Mouse (Mus musculus) limb, embryonic 11.5 days (tissue): Measurements from ENCODE around the gene Tex38. TPM values are rescaled to one million over a fixed set of nuclear protein-coding genes. Genes with fewer than 3 reads are reported as not detected.

Experiments used
- ATAC-seq: fragments of 200-750 bp; cut with Nextera tagmentation; 2 replicates; pipeline ENCODE4 v1.8.0; 2017; ENCODE audit warnings: low read depth; ENCODE audit not compliant: insufficient number of reproducible peaks, low FRiP score, low TSS enrichment
- DNase-seq: peaks from one replicate; pipeline ENCODE4 v3.0.0-alpha.2; 2015; ENCODE audit warnings: low spot score
- H3K27ac ChIP-seq: fragments of 300-500 bp; sonication (generic); replicated peaks from 2 replicates; pipeline ENCODE4 v1.5.1; 2014; ENCODE audit warnings: low read depth, mild to moderate bottlenecking, low read length
- H3K27me3 ChIP-seq: fragments of 300-500 bp; sonication (generic); 2 replicates; pipeline ENCODE4 v1.6.1; 2014; ENCODE audit warnings: mild to moderate bottlenecking, low read length, mixed read lengths; ENCODE audit not compliant: control insufficient read depth, insufficient read depth
- H3K36me3 ChIP-seq: fragments of 300-500 bp; sonication (generic); 2 replicates; pipeline ENCODE4 v1.6.1; 2014; ENCODE audit warnings: mild to moderate bottlenecking, low read length, moderate library complexity, mixed read lengths; ENCODE audit not compliant: control insufficient read depth, insufficient read depth
- H3K4me1 ChIP-seq: fragments of 300-500 bp; sonication (generic); 2 replicates; pipeline ENCODE4 v1.6.1; 2014; ENCODE audit warnings: low read length, mixed read lengths; ENCODE audit not compliant: control insufficient read depth, insufficient read depth
- H3K4me2 ChIP-seq: fragments of 300-500 bp; sonication (generic); 2 replicates; pipeline ENCODE4 v1.6.1; 2014; ENCODE audit warnings: low read depth, mild to moderate bottlenecking, moderate library complexity; ENCODE audit not compliant: severe bottlenecking
- H3K4me3 ChIP-seq: fragments of 300-500 bp; sonication (generic); 2 replicates; pipeline ENCODE4 v1.5.1; 2014; ENCODE audit warnings: low read depth, low read length
- H3K9ac ChIP-seq: fragments of 300-500 bp; sonication (generic); 2 replicates; pipeline ENCODE4 v1.6.1; 2014; ENCODE audit warnings: mild to moderate bottlenecking, low read length
- H3K9me3 ChIP-seq: fragments of 300-500 bp; sonication (generic); 2 replicates; pipeline ENCODE4 v1.6.1; 2016; ENCODE audit warnings: low read length; ENCODE audit not compliant: control insufficient read depth
- WGBS: fragments of 180-500 bp; shearing (Covaris S2); extraction: QIAGEN DNeasy Blood & Tissue Kit; methylation state at CpG from one replicate; pipeline ENCODE4 v1.1.7; 2014; 5-methylcytosine and 5-hydroxymethylcytosine counted together
- polyA plus RNA-seq: library from polyadenylated mRNA; unstranded; fragments of >200 nt; fragmentation: Nextera tagmentation; extraction: Ambion mirVana; gene quantifications from 2 replicates; pipeline ENCODE4 v1.2.1, GENCODE M21; 2014

The Tex38 gene
- polyA plus RNA-seq, 1 experiment from 2014 or later = 0.32 TPM

- Histone ChIP-seq H3K36me3 (no peaks in the 10 kb centered on the region), H3K4me1 (peaks cover 5% of the 10 kb centered on the region; the same call in 1 of the 2 replicates), H3K9ac (no peak overlapping the region), H3K4me2 (no peak overlapping the region), H3K9me3 (no peaks in the 10 kb centered on the region), H3K4me3 (no peak overlapping the region), H3K27me3 (no peaks in the 10 kb centered on the region), H3K27ac (no peak overlapping the region)
- no peak for DNase-seq
- no peak for ATAC-seq
- WGBS = 79% methylated on average over 5 of the region's 5 CpGs
These were observed 47.1 kb downstream of the Tex38 start for GRCm38 (mm10) chr4:115733746-115734145.

- no peaks in the 10 kb centered on the region for H3K9me3 ChIP-seq
- 63% methylated on average over 3 of the region's 3 CpGs for WGBS
- no peaks in the 10 kb centered on the region for H3K4me1 ChIP-seq
- no peak overlapping the region for H3K4me2 ChIP-seq
- no peaks in the 10 kb centered on the region for H3K27me3 ChIP-seq
- DNase-seq = peak; percentile 14
- H3K9ac ChIP-seq = no peak overlapping the region
- no peak overlapping the region for H3K27ac ChIP-seq
- no peak for ATAC-seq
- no peaks in the 10 kb centered on the region for H3K36me3 ChIP-seq
- H3K4me3 ChIP-seq = no peak overlapping the region
These were observed 48.5 kb downstream of the Tex38 start for GRCm38 (mm10) chr4:115732223-115732818.

GRCm38 (mm10) chr4:115731588-115732222, 49.1 kb downstream of the Tex38 start:
- Histone ChIP-seq H3K4me2 (no peak overlapping the region), H3K4me3 (no peak overlapping the region), H3K27ac (no peak overlapping the region), H3K9me3 (no peaks in the 10 kb centered on the region), H3K9ac (no peak overlapping the region), H3K36me3 (no peaks in the 10 kb centered on the region), H3K27me3 (no peaks in the 10 kb centered on the region), H3K4me1 (no peaks in the 10 kb centered on the region)
- whole genome bisulfite sequencing = 26% methylated on average over 7 of the region's 7 CpGs
- DNase-seq (peak; percentile 87), ATAC-seq (peak; percentile 73)

Other genes starting within 250 kb of the Tex38 start
- gene Cyp4a31, start 217.4 kb downstream of the Tex38 start, polyA plus RNA-seq = not detected in 2 replicates
- gene Cyp4a32, start 180.0 kb downstream of the Tex38 start, polyA plus RNA-seq = not detected in 2 replicates
- not detected in 2 replicates for gene Cyp4b1, start 133.3 kb downstream of the Tex38 start, polyA plus RNA-seq
- 44.3 and 48.5 TPM in 2 replicates for gene Efcab14, start 43.3 kb downstream of the Tex38 start, polyA plus RNA-seq
- 58.7 and 63.3 TPM in 2 replicates for gene Atpaf1, start 3.8 kb upstream of the Tex38 start, polyA plus RNA-seq
- gene Mob3c, start 47.1 kb upstream of the Tex38 start, polyA plus RNA-seq = 5.8 and 6.0 TPM in 2 replicates
- 23.2 and 26.1 TPM in 2 replicates for gene Mknk1, start 58.2 kb upstream of the Tex38 start, polyA plus RNA-seq
- gene Kncn, start 103.4 kb upstream of the Tex38 start, polyA plus RNA-seq = 0.27 TPM in 1 of 2 replicates, not detected in the other
- 0.27 and 0.44 TPM in 2 replicates for gene 6430628N08Rik, start 109.6 kb upstream of the Tex38 start, polyA plus RNA-seq
- gene Dmbx1, start 158.9 kb upstream of the Tex38 start, polyA plus RNA-seq = 0.14 and 0.27 TPM in 2 replicates
- gene Faah, start 236.9 kb upstream of the Tex38 start, polyA plus RNA-seq = 0.35 and 0.55 TPM in 2 replicates